ENCODE assay signal across 9 mouse cellular contexts in the genomic region with DNA sequence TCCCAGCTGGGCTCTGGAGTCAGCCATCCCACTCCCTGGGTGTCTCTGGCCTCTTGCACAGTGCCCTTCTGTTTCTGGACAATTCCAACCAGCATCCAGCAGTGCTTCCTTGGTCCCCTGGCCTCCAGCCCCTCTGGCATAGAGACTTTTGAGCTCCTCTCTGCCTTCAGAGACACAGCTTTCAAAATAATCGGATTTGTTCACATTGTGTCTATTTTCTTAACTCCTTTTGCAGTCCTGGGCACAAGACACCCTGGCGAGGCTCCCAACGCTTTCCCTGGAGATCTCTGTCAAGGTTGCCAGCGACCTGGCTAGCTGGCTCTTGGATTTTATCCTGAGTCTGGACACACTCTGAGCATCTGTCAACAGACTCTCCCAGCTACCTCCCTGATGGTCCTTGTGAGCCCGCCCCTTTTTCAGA. TPM values are rescaled to one million over a fixed set of nuclear protein-coding genes. Genes with fewer than 3 reads are reported as not detected.
DNase-seq lines count a peak whose midpoint lies in the region; ATAC-seq lines count a peak whose summit lies in the region.
"Had no signal": no experiment of that assay in that cellular context is flagged by ENCODE, and none has a peak within 500 bp of the region (broad histone marks: within the 10 kb centered on the region; RNA-seq: fewer than 3 reads in every experiment).

No protein-coding gene starts in this region.

- WGBS in hindbrain, embryonic 15.5 days, result 59% methylated on average over 5 of the region's 5 CpGs
- WGBS in hindbrain, embryonic 11.5 days, result 66% methylated on average over 5 of the region's 5 CpGs

- no peak overlapping the region for H3K4me2 ChIP-seq in hindbrain, embryonic 15.5 days
- no peak overlapping the region for H3K4me2 ChIP-seq in hindbrain, embryonic 11.5 days (replicated peaks; ENCODE audit: low read depth, low read length)

- peaks cover 19% of the 10 kb centered on the region for H3K4me1 ChIP-seq in hindbrain, embryonic 15.5 days (replicated peaks)
- peaks cover 2% of the 10 kb centered on the region; the same call in 1 of the 2 replicates for H3K4me1 ChIP-seq in hindbrain, embryonic 11.5 days (replicated peaks; ENCODE audit: control insufficient read depth, insufficient read depth, low read length)

- H3K4me3 ChIP-seq in hindbrain, embryonic 15.5 days, result no peak overlapping the region
- no peak overlapping the region for H3K4me3 ChIP-seq in hindbrain, embryonic 11.5 days (ENCODE audit: low read depth, low read length)
- H3K4me3 ChIP-seq: megakaryocyte, embryonic 14.5 days had no signal

- H3K9ac ChIP-seq in hindbrain, embryonic 15.5 days, result no peak overlapping the region
- H3K9ac ChIP-seq in hindbrain, embryonic 11.5 days (ENCODE audit: low read depth, low read length), result no peak overlapping the region

- no peaks in the 10 kb centered on the region for H3K36me3 ChIP-seq in hindbrain, embryonic 15.5 days
- no peaks in the 10 kb centered on the region for H3K36me3 ChIP-seq in hindbrain, embryonic 11.5 days (ENCODE audit: control insufficient read depth, insufficient read depth, low read length)

- intact Hi-C loops in heart, postnatal 14 days (cut with DNase I), result loop anchor here (5.0 kb wide), 2 partner anchors 50 to 70 kb away; a partner anchor contains a TSS

- no peaks in the 10 kb centered on the region for H3K27me3 ChIP-seq in hindbrain, embryonic 15.5 days
- H3K27me3 ChIP-seq in hindbrain, embryonic 11.5 days (ENCODE audit: control insufficient read depth, insufficient read depth, low read length), result no peaks in the 10 kb centered on the region

- H3K9me3 ChIP-seq in hindbrain, embryonic 15.5 days, result no peaks in the 10 kb centered on the region
- H3K9me3 ChIP-seq in hindbrain, embryonic 11.5 days (ENCODE audit: control insufficient read depth, low read length), result no peaks in the 10 kb centered on the region

- H3K27ac ChIP-seq in hindbrain, embryonic 15.5 days (replicated peaks), result peak overlapping the region; percentile 13; the same call in 1 of the 2 replicates
- no peak overlapping the region for H3K27ac ChIP-seq in hindbrain, embryonic 11.5 days (ENCODE audit: low read depth, low read length)

- DNase-seq in hindbrain, embryonic 11.5 days (ENCODE audit: low spot score), result no peak
- peak; percentile 48 for DNase-seq in adrenal gland, postnatal 25 days
- DNase-seq in cerebellum, postnatal 10 days, result peak; percentile 80 to 88
- peak; percentile 47 to 63 for DNase-seq in heart, postnatal 14 days
- no peak for DNase-seq in urinary bladder, postnatal 25 days (ENCODE audit: low spot score)
- no peak for DNase-seq in Muller cell, postnatal 12 days (ENCODE audit: inconsistent ontology term)
- DNase-seq in kidney, adult 18-20 months, result no peak

- ATAC-seq in hindbrain, embryonic 15.5 days (ENCODE audit: low FRiP score, low read depth), result no peak
- no peak for ATAC-seq in hindbrain, embryonic 11.5 days (ENCODE audit: low FRiP score)

RNA-seq across cellular contexts. Expression of a gene that starts 51.4 kb away (rescaled TPM):
- polyA plus RNA-seq in hindbrain, embryonic 15.5 days (2015; fragmentation: Nextera tagmentation; extraction: Ambion mirVana), result 12.7 and 13.4 TPM in 2 replicates
- polyA plus RNA-seq in hindbrain, embryonic 11.5 days (2014; fragmentation: Nextera tagmentation; extraction: Ambion mirVana), result 15.7 and 17.2 TPM in 2 replicates
- total RNA-seq in adrenal gland, postnatal 25 days (2021), result 17.9 and 20.2 TPM in 2 replicates
- 10 to 100 TPM; 16.5 to 19.7 TPM for total RNA-seq in heart, postnatal 14 days (2021)

Comparison
In these comparisons a context has a peak if more than half of its experiments do, and no peak if none do; other contexts are left out.
1. DNase-seq: peak in adrenal gland, postnatal 25 days (single experiment), cerebellum, postnatal 10 days (2 of 2) and heart, postnatal 14 days (2 of 2); none in hindbrain, embryonic 11.5 days (single experiment), urinary bladder, postnatal 25 days (single experiment), Muller cell, postnatal 12 days (single experiment) and kidney, adult 18-20 months (single experiment).